Mouse (Mus musculus): ENCODE measurements around the gene Lgals3.
"Not testable (repeated sequence)": the region's sequence is repeated elsewhere in the genome, so short reads cannot be mapped to it uniquely, and the experiment has no call there.

The Lgals3 gene

GRCm38 (mm10) chr14:47367461-47367860 lies at the start of gene Lgals3:
Gene Lgals3 (plus strand): TSS chr14:47367751.
- DNase-seq (ENCODE audit: extremely low spot score, low spot score): peak; percentile 33

- DNase-seq (ENCODE audit: extremely low spot score, low spot score): no peak
Observed at GRCm38 (mm10) chr14:47319362-47319761, 48.2 kb upstream of the Lgals3 start.

GRCm38 (mm10) chr14:47321581-47321980 lies 46.0 kb upstream of the Lgals3 start:
- DNase-seq (ENCODE audit: extremely low spot score, low spot score): not testable (repeated sequence)

GRCm38 (mm10) chr14:47325965-47326761 lies 41.4 kb upstream of the Lgals3 start:
- DNase-seq (ENCODE audit: extremely low spot score, low spot score): no peak

- DNase-seq (ENCODE audit: extremely low spot score, low spot score): no peak
Observed at GRCm38 (mm10) chr14:47327347-47327746, 40.2 kb upstream of the Lgals3 start.

GRCm38 (mm10) chr14:47331920-47332319 lies 35.6 kb upstream of the Lgals3 start:
- no peak for DNase-seq (ENCODE audit: extremely low spot score, low spot score)

GRCm38 (mm10) chr14:47334819-47335218 lies 32.7 kb upstream of the Lgals3 start:
- peak; percentile 45 for DNase-seq (ENCODE audit: extremely low spot score, low spot score)

- no peak for DNase-seq (ENCODE audit: extremely low spot score, low spot score)
Observed at GRCm38 (mm10) chr14:47335300-47335699, 32.3 kb upstream of the Lgals3 start.

GRCm38 (mm10) chr14:47340231-47340925 lies 27.2 kb upstream of the Lgals3 start:
- DNase-seq (ENCODE audit: extremely low spot score, low spot score): no peak

GRCm38 (mm10) chr14:47341811-47342291 lies 25.7 kb upstream of the Lgals3 start:
- DNase-seq (ENCODE audit: extremely low spot score, low spot score): no peak

- no peak for DNase-seq (ENCODE audit: extremely low spot score, low spot score)
Observed at GRCm38 (mm10) chr14:47346715-47347114, 20.8 kb upstream of the Lgals3 start.

- no peak for DNase-seq (ENCODE audit: extremely low spot score, low spot score)
Observed at GRCm38 (mm10) chr14:47350974-47351373, 16.6 kb upstream of the Lgals3 start.

- DNase-seq (ENCODE audit: extremely low spot score, low spot score): no peak
Observed at GRCm38 (mm10) chr14:47352272-47352671, 15.3 kb upstream of the Lgals3 start.

GRCm38 (mm10) chr14:47353240-47353639 lies 14.3 kb upstream of the Lgals3 start:
- DNase-seq (ENCODE audit: extremely low spot score, low spot score): no peak

GRCm38 (mm10) chr14:47354111-47354577 lies 13.4 kb upstream of the Lgals3 start:
- DNase-seq (ENCODE audit: extremely low spot score, low spot score): no peak

- DNase-seq (ENCODE audit: extremely low spot score, low spot score): no peak
Observed at GRCm38 (mm10) chr14:47354948-47355347, 12.6 kb upstream of the Lgals3 start.

GRCm38 (mm10) chr14:47356622-47357021 lies 10.9 kb upstream of the Lgals3 start:
- DNase-seq (ENCODE audit: extremely low spot score, low spot score): no peak

GRCm38 (mm10) chr14:47359610-47360009 lies 7.9 kb upstream of the Lgals3 start:
- no peak for DNase-seq (ENCODE audit: extremely low spot score, low spot score)

- DNase-seq (ENCODE audit: extremely low spot score, low spot score): no peak
Observed at GRCm38 (mm10) chr14:47361418-47361817, 6.1 kb upstream of the Lgals3 start.

- no peak for DNase-seq (ENCODE audit: extremely low spot score, low spot score)
Observed at GRCm38 (mm10) chr14:47361899-47362298, 5.7 kb upstream of the Lgals3 start.

- peak; percentile 37 for DNase-seq (ENCODE audit: extremely low spot score, low spot score)
Observed at GRCm38 (mm10) chr14:47364742-47365449, 2.7 kb upstream of the Lgals3 start.

GRCm38 (mm10) chr14:47366881-47367321 lies 650 bp upstream of the Lgals3 start:
- DNase-seq (ENCODE audit: extremely low spot score, low spot score): no peak

Data from neural tube, embryonic 10.5 days (tissue).